Mouse (Mus musculus): ENCODE measurements around the gene Rap1gap. TPM values are rescaled to one million over a fixed set of nuclear protein-coding genes. Genes with fewer than 3 reads are reported as not detected.

The Rap1gap gene
- polyA plus RNA-seq, 1 experiment from 2014 or later, result 17.5 TPM

DNA sequence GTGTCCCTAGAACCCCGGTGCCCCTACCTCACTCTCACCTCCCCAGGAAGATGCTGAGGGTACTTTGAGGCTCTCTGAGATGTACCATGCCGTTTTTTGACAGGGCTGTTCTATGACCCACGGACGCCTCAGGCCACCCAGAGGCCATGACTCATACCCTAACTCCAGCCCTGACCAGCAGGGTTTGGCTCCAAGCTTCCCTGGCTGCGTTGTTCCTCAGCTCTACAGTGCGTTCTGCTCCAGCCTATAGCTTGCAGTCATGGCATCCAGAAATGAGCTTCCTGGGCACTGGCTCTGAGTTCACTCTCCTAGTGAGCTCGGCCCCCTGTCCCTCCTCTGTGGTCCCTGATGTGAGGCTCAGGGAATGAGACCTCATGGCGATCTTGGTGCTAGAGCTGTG lies 66.2 kb downstream of the Rap1gap start:
- WGBS, result 83% methylated on average over 8 of the region's 8 CpGs
- Histone ChIP-seq H3K4me2 (replicated peaks; ENCODE audit: low read depth, low read length) (no peak overlapping the region), H3K36me3 (ENCODE audit: control insufficient read depth, insufficient read depth, low read length) (no peaks in the 10 kb centered on the region), H3K27me3 (ENCODE audit: control insufficient read depth, insufficient read depth, low read length) (peaks cover 18% of the 10 kb centered on the region), H3K27ac (ENCODE audit: low read length) (no peak overlapping the region), H3K4me3 (ENCODE audit: low read depth, low read length) (no peak overlapping the region), H3K4me1 (ENCODE audit: control insufficient read depth, insufficient read depth, low read length) (peaks cover 15% of the 10 kb centered on the region; the same call in 1 of the 2 replicates), H3K9me3 (ENCODE audit: control insufficient read depth, low read depth, low read length) (no peaks in the 10 kb centered on the region), H3K9ac (replicated peaks; ENCODE audit: low read depth, low read length) (no peak overlapping the region)
- no peak for ATAC-seq (ENCODE audit: insufficient number of reproducible peaks, insufficient read depth, low FRiP score, low read depth)

DNA sequence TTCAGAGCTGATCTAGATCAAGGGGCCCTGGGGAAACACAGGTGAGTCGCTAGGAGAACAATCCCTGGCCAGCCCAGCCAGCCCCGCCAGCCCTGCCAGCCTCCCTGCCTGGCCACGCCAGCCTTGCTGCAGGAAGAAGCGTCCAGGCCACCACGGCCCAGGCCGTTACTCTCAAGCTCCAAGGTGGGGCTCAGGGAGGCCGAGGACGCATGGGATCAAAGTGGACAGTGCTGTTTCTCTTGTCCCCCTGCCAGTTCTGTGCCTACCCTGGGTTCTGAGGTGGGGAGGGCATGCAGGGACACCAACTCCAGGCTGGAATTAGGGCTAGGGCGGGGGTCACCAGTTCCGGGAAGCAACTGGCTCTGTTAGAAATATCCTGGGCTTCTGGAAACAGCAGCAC lies 67.4 kb downstream of the Rap1gap start:
- Histone ChIP-seq H3K36me3 (ENCODE audit: control insufficient read depth, insufficient read depth, low read length) (no peaks in the 10 kb centered on the region), H3K4me2 (replicated peaks; ENCODE audit: low read depth, low read length) (no peak overlapping the region), H3K4me3 (ENCODE audit: low read depth, low read length) (no peak overlapping the region), H3K4me1 (ENCODE audit: control insufficient read depth, insufficient read depth, low read length) (peaks cover 21% of the 10 kb centered on the region; the same call in 1 of the 2 replicates), H3K9ac (replicated peaks; ENCODE audit: low read depth, low read length) (no peak overlapping the region), H3K27ac (ENCODE audit: low read length) (no peak overlapping the region), H3K9me3 (ENCODE audit: control insufficient read depth, low read depth, low read length) (no peaks in the 10 kb centered on the region), H3K27me3 (ENCODE audit: control insufficient read depth, insufficient read depth, low read length) (peaks cover 18% of the 10 kb centered on the region)
- ATAC-seq (ENCODE audit: insufficient number of reproducible peaks, insufficient read depth, low FRiP score, low read depth), result no peak
- WGBS, result 62% methylated on average over 10 of the region's 10 CpGs

DNA sequence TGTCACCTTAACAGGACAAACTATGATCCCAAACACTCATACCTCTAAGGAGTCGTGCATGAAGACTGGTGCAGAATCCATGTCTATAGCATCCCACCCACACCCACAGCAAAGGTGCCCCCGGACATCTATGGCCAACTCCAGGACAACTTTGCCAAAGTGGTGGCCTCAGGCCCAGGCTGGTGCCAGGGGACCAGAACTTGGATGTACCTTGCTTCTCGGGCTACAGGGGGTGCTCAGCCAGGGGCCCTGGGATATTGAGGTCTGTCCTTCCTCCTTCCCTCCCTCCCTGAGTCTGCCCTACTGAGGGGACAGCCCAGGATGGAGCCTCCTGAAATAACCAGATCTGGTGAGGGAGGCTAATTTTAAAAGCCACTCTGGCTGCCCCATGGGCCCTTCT lies 67.8 kb downstream of the Rap1gap start:
- Histone ChIP-seq H3K9ac (replicated peaks; ENCODE audit: low read depth, low read length) (no peak overlapping the region), H3K27me3 (ENCODE audit: control insufficient read depth, insufficient read depth, low read length) (peaks cover 18% of the 10 kb centered on the region), H3K4me1 (ENCODE audit: control insufficient read depth, insufficient read depth, low read length) (peaks cover 21% of the 10 kb centered on the region; the same call in 1 of the 2 replicates), H3K27ac (ENCODE audit: low read length) (no peak overlapping the region), H3K4me2 (replicated peaks; ENCODE audit: low read depth, low read length) (no peak overlapping the region), H3K36me3 (ENCODE audit: control insufficient read depth, insufficient read depth, low read length) (no peaks in the 10 kb centered on the region), H3K9me3 (ENCODE audit: control insufficient read depth, low read depth, low read length) (no peaks in the 10 kb centered on the region), H3K4me3 (ENCODE audit: low read depth, low read length) (no peak overlapping the region)
- ATAC-seq (ENCODE audit: insufficient number of reproducible peaks, insufficient read depth, low FRiP score, low read depth), result no peak
- WGBS, result 79% methylated on average over 3 of the region's 3 CpGs

DNA sequence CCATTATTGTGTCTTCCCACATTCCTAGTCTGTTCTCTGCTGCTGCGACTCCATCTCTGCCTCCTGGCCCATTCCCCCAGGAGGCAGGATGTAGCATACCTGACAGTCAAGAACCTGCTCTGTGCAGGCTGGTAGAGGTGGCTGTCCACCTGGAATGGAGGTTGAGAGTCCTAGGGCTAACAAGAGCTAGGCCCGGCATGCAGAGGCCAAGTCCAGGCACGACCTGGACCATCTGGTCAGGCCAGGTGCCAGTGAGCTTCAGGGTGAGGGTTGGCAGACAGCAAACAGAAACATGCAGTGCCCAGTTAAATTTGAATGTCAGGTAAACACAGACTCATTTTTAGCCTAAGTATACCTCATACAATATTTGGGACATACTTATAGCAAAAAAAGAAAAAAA lies 68.4 kb downstream of the Rap1gap start:
- Histone ChIP-seq H3K9ac (replicated peaks; ENCODE audit: low read depth, low read length) (no peak overlapping the region), H3K36me3 (ENCODE audit: control insufficient read depth, insufficient read depth, low read length) (no peaks in the 10 kb centered on the region), H3K4me3 (ENCODE audit: low read depth, low read length) (no peak overlapping the region), H3K9me3 (ENCODE audit: control insufficient read depth, low read depth, low read length) (no peaks in the 10 kb centered on the region), H3K27ac (ENCODE audit: low read length) (no peak overlapping the region), H3K4me2 (replicated peaks; ENCODE audit: low read depth, low read length) (no peak overlapping the region), H3K4me1 (ENCODE audit: control insufficient read depth, insufficient read depth, low read length) (peaks cover 17% of the 10 kb centered on the region; the same call in 1 of the 2 replicates), H3K27me3 (ENCODE audit: control insufficient read depth, insufficient read depth, low read length) (peaks cover 14% of the 10 kb centered on the region)
- 67% methylated on average over 3 of the region's 3 CpGs for WGBS
- ATAC-seq (ENCODE audit: insufficient number of reproducible peaks, insufficient read depth, low FRiP score, low read depth), result no peak

DNA sequence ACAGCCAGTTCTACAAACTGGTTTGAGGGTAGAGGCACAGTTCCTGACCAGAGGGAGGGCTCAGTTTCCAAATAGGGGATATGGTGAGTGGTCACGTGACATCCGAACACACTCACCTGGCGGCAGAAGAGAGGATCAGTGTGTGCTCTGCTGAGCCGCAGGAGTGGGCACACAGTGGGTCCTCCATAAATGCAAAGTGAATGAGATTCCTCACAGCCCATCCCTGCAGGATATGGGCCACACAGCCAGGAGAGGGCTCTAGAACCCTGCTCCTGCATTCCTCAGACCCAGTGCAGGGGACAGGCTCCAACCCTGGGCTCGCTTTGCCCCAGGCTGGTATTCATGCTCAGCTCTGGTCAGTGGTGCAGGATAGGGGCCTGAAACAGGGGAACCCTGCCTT lies 68.9 kb downstream of the Rap1gap start:
- 66% methylated on average over 5 of the region's 5 CpGs for WGBS
- peaks cover 15% of the 10 kb centered on the region; the same call in 1 of the 2 replicates for H3K4me1 ChIP-seq (ENCODE audit: control insufficient read depth, insufficient read depth, low read length)
- H3K4me3 ChIP-seq (ENCODE audit: low read depth, low read length), result no peak overlapping the region

DNA sequence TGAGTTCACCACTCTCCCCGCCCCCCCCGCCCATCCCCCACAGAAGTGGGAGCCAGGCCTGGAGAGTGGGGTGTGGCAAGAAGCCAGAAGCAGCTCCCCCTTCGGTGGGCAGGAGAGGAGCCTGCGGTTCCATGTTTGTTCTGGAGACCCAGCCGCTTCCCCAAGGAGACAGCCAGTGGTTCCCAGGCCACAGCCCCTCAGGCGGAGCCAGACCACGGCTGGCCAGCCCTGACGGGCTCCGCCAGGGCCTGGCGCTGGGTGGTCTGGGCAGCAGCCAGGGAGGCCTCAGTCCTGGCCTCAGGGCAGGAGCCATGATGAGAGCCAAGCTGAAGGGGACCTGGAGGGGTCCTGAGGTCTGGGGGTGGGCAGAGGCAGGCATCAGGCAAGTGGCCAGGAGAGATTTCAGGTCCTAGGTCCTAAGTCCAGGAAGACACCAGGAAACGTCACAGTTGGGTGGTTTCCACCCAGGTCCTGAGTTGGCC lies 71.7 kb downstream of the Rap1gap start:
- Histone ChIP-seq H3K27me3 (ENCODE audit: control insufficient read depth, insufficient read depth, low read length) (no peaks in the 10 kb centered on the region), H3K9me3 (ENCODE audit: control insufficient read depth, low read depth, low read length) (no peaks in the 10 kb centered on the region), H3K4me3 (ENCODE audit: low read depth, low read length) (no peak overlapping the region), H3K27ac (ENCODE audit: low read length) (no peak overlapping the region), H3K9ac (replicated peaks; ENCODE audit: low read depth, low read length) (no peak overlapping the region), H3K36me3 (ENCODE audit: control insufficient read depth, insufficient read depth, low read length) (no peaks in the 10 kb centered on the region), H3K4me2 (replicated peaks; ENCODE audit: low read depth, low read length) (no peak overlapping the region), H3K4me1 (ENCODE audit: control insufficient read depth, insufficient read depth, low read length) (peaks cover 6% of the 10 kb centered on the region; the same call in 1 of the 2 replicates)
- no peak for ATAC-seq (ENCODE audit: insufficient number of reproducible peaks, insufficient read depth, low FRiP score, low read depth)
- 48% methylated on average over 11 of the region's 11 CpGs for WGBS

More for the DNA sequence above, 68.9 kb downstream of the Rap1gap start:
- ATAC-seq (ENCODE audit: insufficient number of reproducible peaks, insufficient read depth, low FRiP score, low read depth), result no peak
- H3K36me3 ChIP-seq (ENCODE audit: control insufficient read depth, insufficient read depth, low read length), result no peaks in the 10 kb centered on the region
- no peak overlapping the region for H3K4me2 ChIP-seq (replicated peaks; ENCODE audit: low read depth, low read length)
- no peaks in the 10 kb centered on the region for H3K9me3 ChIP-seq (ENCODE audit: control insufficient read depth, low read depth, low read length)
- H3K27ac ChIP-seq (ENCODE audit: low read length), result no peak overlapping the region
- no peak overlapping the region for H3K9ac ChIP-seq (replicated peaks; ENCODE audit: low read depth, low read length)
- H3K27me3 ChIP-seq (ENCODE audit: control insufficient read depth, insufficient read depth, low read length), result peaks cover 9% of the 10 kb centered on the region

DNA sequence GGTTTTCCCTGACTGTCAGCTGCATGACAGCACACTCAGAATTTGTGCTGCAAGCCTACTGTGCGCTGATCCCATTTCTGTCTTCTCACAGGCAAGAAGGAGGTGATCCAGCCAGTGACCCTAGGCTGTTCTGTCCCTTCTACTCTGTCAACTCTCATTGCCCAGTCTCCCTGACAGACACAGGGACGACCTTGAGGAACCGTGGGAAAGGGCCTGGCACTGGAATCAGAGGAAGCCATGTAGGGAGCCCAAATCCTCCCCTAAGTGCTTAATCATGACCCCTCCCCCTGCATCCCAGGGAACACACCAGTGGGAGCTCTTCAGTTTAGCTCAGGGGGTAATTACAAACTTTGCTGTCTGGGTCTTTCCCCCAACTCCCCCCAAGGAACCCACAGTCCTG lies 73.2 kb downstream of the Rap1gap start:
- WGBS, result 72% methylated on average over 3 of the region's 3 CpGs

DNA sequence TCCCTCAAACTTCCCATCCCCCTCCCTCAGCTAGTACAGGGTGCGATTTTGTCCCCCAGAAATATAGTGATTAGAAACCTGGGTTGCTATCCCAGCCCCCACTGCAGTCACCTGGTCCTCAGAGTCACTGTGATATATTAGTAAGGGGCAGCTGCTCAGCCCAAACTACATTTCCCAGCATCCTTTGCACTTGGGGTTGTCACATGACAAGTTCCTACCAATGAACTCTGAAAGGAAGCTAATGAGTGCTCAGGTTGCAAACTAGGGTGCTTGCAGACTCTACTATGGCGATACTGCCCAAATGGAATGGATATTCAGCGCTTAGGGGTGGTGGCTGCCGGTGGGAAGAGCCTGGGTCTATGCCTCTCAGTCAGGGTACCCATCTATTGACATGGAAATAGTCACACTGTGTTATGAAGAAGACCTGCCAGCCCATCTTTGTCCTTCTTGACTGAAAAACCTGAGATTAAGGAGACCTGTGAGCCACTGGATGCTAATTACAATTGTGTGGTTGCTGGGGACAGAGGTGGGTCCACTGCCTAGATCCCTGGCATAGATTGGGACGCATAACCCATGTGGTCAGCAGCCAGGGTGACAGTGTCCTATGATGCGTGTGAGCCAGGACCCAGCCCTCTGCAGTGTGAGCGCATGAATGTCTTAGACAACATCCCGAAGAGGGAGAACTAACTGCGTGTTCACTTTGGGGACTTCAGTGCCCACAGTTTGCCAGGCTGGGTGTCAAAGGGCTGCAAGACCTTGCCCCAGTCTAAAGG lies 74.8 kb downstream of the Rap1gap start:
- Histone ChIP-seq H3K4me1 (ENCODE audit: control insufficient read depth, insufficient read depth, low read length) (peaks cover 6% of the 10 kb centered on the region; the same call in 1 of the 2 replicates), H3K9ac (replicated peaks; ENCODE audit: low read depth, low read length) (no peak overlapping the region), H3K4me3 (ENCODE audit: low read depth, low read length) (no peak overlapping the region), H3K36me3 (ENCODE audit: control insufficient read depth, insufficient read depth, low read length) (no peaks in the 10 kb centered on the region), H3K4me2 (replicated peaks; ENCODE audit: low read depth, low read length) (no peak overlapping the region), H3K9me3 (ENCODE audit: control insufficient read depth, low read depth, low read length) (no peaks in the 10 kb centered on the region), H3K27ac (ENCODE audit: low read length) (no peak overlapping the region), H3K27me3 (ENCODE audit: control insufficient read depth, insufficient read depth, low read length) (no peaks in the 10 kb centered on the region)
- WGBS, result 50% methylated on average over 9 of the region's 9 CpGs
- peak; percentile 71; the same call in 1 of the 2 replicates for ATAC-seq (ENCODE audit: insufficient number of reproducible peaks, insufficient read depth, low FRiP score, low read depth)

More for the DNA sequence above, 73.2 kb downstream of the Rap1gap start:
- Histone ChIP-seq H3K4me1 (ENCODE audit: control insufficient read depth, insufficient read depth, low read length) (peaks cover 6% of the 10 kb centered on the region; the same call in 1 of the 2 replicates), H3K27me3 (ENCODE audit: control insufficient read depth, insufficient read depth, low read length) (no peaks in the 10 kb centered on the region), H3K9me3 (ENCODE audit: control insufficient read depth, low read depth, low read length) (no peaks in the 10 kb centered on the region), H3K4me2 (replicated peaks; ENCODE audit: low read depth, low read length) (no peak overlapping the region), H3K27ac (ENCODE audit: low read length) (no peak overlapping the region), H3K36me3 (ENCODE audit: control insufficient read depth, insufficient read depth, low read length) (no peaks in the 10 kb centered on the region), H3K4me3 (ENCODE audit: low read depth, low read length) (no peak overlapping the region), H3K9ac (replicated peaks; ENCODE audit: low read depth, low read length) (no peak overlapping the region)
- no peak for ATAC-seq (ENCODE audit: insufficient number of reproducible peaks, insufficient read depth, low FRiP score, low read depth)

Measured in stomach, embryonic 14.5 days (tissue).